Mouse (Mus musculus) adipose tissue, adult 10 weeks (tissue): Measurements from ENCODE around the gene Cyp4v3. TPM values are rescaled to one million over a fixed set of nuclear protein-coding genes. Genes with fewer than 3 reads are reported as not detected.

Source experiments
- polyA plus RNA-seq: library from polyadenylated mRNA; stranded (reverse); fragments of 350-450 nt; fragmentation: Illumina TruSeq; extraction: RNeasy Lipid Tissue Mini Kit (QIAGEN cat#74804); gene quantifications from one replicate; pipeline ENCODE4 v1.2.3, GENCODE M21; 2014; ENCODE audit warnings: low read depth, low replicate concordance

Gene Cyp4v3
- polyA plus RNA-seq: 15.4 TPM

DNA sequence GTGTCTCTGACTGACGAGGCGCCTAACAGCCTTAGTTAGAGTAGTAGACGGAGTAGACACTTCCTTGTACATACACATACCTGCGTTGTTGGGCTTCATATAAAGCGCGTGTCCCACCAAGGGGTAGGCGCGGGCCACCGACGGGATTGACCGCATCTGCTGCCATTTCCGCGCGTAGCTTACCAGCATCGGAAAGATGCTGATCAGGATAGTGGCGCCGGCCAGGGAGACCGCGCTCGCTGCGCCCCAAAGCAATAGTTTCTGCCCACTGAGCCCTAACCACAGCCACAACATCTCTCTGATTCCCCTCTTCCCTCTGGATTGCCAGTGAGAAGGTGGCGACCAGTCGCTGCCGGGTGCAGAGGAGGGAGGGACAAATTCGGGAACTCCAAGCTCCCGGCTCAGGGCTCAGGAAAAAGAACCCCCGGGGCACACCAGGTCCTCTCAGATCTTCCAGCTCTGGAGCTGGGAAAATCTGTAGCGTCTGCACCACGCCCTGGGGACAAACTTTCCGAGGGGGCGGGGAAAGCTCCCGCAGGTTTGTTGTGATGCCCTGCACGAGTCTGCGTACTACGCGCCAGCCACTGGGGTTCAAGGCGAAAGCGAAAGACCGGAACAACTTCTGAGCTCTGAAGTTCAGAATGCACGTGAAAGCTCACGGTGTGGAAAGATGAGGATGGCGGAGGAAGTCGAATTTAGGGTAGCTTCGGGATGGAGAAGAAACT lies at the start of gene Cyp4v3:
Gene Cyp4v3, minus strand, starts transcription at position 532 of the 725 bp plus-strand sequence.

GRCm38 (mm10) chr8:45381963-45382347 lies 48.9 kb upstream of the Cyp4v3 start, which contains the start of gene Fam149a:
TSS of gene Fam149a (minus strand) at chr8:45382291.

GRCm38 (mm10) chr8:45308366-45308765 lies 24.6 kb downstream of the Cyp4v3 start, which contains the start of gene Gm45753:
TSS of gene Gm45753 (minus strand) at chr8:45308466.

GRCm38 (mm10) chr8:45294687-45295086 lies 38.3 kb downstream of the Cyp4v3 start, which contains the start of gene Klkb1:
TSS of gene Klkb1 (minus strand) at chr8:45294859.

DNA sequence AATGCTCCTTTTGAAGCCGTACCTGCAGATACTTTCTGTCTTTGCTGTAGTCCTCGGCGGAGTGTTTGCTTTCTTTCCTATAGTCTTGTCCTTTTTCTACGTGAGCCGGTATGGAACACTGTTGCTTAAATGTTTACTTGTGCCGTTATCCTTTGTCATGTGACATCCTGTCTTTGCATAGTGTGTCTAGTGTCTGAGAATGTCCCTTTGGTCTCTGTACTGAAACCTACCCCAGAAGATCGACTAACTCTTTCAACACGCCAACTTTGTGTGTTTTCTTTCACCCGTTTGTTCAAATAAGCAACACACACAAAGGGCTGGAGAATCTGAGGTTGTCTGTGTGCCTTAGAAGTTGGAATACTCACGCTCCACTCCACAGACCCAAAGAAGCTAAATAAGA lies 71.1 kb downstream of the Cyp4v3 start, which contains the start of gene F11:
Gene F11, minus strand, starts transcription at position 112 of the 400 bp plus-strand sequence.

Other genes starting within 250 kb of the Cyp4v3 start
- gene F11, start 71.2 kb downstream of the Cyp4v3 start, polyA plus RNA-seq: 0.20 TPM
- gene Klkb1, start 38.4 kb downstream of the Cyp4v3 start, polyA plus RNA-seq: 1.1 TPM
- gene Gm45753, start 24.8 kb downstream of the Cyp4v3 start, polyA plus RNA-seq: 0.20 TPM
- 10.1 TPM for gene Fam149a, start 49.1 kb upstream of the Cyp4v3 start, polyA plus RNA-seq
- 10.7 TPM for gene Tlr3, start 77.9 kb upstream of the Cyp4v3 start, polyA plus RNA-seq
- 46.3 TPM for gene Sorbs2, start 174.6 kb upstream of the Cyp4v3 start, polyA plus RNA-seq